Mouse (Mus musculus) gastrocnemius, postnatal 36 days (tissue): ENCODE data around the gene Scamp4. TPM values are rescaled to one million over a fixed set of nuclear protein-coding genes. Genes with fewer than 3 reads are reported as not detected.

Experiments used
- DNase-seq, 2 experiments: peaks; one replicate each; pipeline ENCODE4 v3.0.0; 2022
- intact Hi-C: fragments of 180-260 bp; cut with DNase I; formaldehyde crosslinking; loops from one replicate; pipeline ENCODE4 v1.15.1; 2025
- long read RNA-seq, 2 experiments: library from polyadenylated mRNA; stranded (forward); transcript quantifications; one replicate each; pipeline ENCODE4 v2.0.0; 2021
- total RNA-seq, 2 experiments: library from RNA; stranded (reverse); gene quantifications; 2 replicates each; pipeline ENCODE4 v1.2.3; 2021

Gene Scamp4
- total RNA-seq = 10 to 100 TPM; 14.5 to 14.8 TPM
- long read RNA-seq, experiment 1, transcript Scamp4-201 (7 exons, 1,804 nt) = major isoform, 34 of 38 reads
- long read RNA-seq, experiment 1, partial matches to known transcripts = 1 of 38 reads
- long read RNA-seq, experiment 1, other reads (novel, unspliced or antisense) = 1 of 38 reads
- long read RNA-seq, experiment 2, transcript Scamp4-201 (7 exons, 1,804 nt) = major isoform, 25 of 32 reads
- long read RNA-seq, experiment 2, partial matches to known transcripts = 3 of 32 reads
- long read RNA-seq, experiment 2, other reads (novel, unspliced or antisense) = 2 of 32 reads

DNA sequence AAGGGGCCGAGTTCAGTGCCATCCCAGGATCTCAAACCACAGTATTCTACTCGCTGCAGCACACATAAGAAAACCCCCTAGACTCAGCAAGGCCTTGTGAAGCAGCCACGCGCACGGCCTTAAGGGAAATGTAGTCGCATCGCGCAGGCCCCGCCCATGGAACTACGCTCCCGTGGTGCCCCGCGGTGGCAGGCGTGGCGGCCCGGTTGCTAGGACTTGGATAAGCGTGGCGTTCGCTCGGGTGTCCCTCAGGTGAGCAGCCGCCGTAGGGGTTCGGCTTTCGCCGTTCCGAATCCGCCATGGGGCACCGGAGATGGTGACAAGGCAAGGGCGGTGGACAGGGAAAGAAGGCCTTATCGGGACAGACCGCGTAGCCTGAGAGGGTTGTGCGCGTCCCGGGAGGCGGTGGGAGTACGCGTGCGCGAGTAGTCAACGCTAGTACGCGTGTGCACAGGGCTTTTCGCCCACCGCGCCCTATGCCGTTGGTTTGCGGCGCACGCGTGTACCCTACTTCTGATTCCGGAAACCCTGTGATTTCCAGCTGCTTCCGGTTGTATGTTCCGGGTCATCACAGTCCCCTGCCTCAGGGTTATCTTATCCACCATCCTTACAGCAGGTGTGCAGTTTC lies at the start of gene Scamp4, which contains the start of gene Adat3:
TSS of gene Scamp4 (plus strand) at position 175 of the 628 bp plus-strand sequence.
TSS of gene Adat3 (plus strand) at position 183 of the 628 bp plus-strand sequence.
- intact Hi-C loops = no loop called here
- peak; percentile 91 to 95 for DNase-seq

DNA sequence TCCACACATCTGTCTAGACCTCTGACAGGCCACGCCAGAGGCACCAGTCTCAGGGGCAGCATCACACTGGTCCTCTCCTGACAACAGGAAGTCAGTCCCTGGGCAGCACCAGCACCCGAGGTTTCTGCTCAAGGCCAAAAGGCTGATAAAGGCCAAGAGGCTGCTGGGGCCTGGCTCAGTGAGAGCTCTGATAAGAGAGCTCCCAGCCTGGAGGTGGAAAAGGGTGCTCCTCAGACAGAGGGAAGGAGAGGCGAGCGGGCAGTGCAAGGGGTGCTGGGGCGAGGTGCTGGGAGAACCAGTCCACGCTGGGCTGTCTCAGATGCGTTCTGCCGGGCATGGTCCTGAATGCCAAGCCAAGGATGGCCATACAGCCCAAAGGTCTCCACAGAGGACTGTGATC lies 49.1 kb upstream of the Scamp4 start:
- no peak for DNase-seq
- intact Hi-C loops = no loop called here

DNA sequence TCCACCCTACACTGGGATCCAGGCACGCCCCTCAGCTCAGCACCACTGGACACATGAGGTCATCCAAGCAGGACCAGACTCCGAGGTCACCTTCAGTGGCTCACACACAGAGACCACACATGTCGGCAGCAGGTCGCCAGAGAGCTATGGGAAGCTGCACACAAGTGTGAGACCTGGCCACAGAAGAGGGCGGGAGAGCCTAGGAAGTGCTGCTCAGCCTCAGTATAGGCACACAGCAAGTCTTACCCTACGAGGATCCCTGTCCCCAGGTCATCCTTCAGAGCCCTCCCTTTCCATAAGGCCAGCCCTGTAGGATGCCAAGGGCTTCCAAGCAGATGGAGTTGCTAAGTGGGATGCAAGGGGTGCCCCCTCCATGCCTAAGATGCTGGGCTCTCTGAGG lies 48.7 kb upstream of the Scamp4 start:
- intact Hi-C loops = no loop called here

DNA sequence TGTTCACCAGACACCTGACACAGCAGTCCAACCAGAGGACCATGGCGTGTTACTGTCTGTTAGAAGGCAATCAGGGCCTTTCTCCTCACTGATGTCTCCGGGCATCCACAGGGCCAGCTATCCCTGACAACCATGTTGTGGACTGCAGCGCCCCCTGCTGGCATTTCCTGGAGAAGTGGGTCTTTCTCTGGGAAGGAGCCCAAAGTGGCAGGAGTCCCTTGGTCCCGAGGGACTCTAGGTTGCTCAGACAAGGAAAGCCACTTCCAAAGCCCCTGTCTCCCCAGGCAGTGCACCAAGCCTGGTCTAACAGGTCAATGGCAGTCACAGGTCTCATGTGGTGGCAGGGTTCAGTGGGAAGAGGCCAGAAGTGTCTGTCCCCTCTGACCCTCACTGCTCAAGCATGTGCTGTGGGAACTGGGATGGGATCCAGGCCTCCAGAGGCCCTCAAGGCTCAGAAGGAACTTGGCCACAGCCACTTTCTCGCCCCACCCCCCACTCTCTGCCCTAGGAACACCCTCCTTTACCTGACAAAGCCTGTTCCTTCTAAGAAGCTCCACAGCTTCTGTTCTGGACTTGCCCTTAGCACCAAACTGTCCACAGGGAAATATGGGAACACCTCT lies 45.2 kb upstream of the Scamp4 start:
- intact Hi-C loops = no loop called here
- peak; percentile 62 to 70 for DNase-seq

More for the DNA sequence above, 48.7 kb upstream of the Scamp4 start:
- no peak for DNase-seq

DNA sequence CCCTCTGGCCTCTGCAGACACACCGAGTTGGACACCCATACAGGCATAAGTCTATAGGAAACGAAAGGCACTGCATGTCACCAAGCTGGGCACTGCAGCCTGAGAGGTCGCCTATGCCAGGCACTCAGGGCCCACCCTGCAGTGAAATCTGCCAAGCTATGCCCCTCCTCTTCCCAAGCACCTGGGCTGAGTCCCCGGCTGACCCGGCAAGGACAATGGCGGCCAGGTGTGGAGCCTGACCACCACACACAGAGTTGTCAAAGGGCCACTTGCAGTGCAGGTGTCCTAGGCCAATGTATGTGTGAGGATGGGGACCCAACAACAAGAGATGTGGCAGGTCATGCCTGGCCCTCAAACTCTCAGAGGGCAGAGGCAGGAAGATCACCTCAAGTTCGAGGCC lies 43.2 kb upstream of the Scamp4 start:
- intact Hi-C loops = no loop called here
- DNase-seq = no peak

DNA sequence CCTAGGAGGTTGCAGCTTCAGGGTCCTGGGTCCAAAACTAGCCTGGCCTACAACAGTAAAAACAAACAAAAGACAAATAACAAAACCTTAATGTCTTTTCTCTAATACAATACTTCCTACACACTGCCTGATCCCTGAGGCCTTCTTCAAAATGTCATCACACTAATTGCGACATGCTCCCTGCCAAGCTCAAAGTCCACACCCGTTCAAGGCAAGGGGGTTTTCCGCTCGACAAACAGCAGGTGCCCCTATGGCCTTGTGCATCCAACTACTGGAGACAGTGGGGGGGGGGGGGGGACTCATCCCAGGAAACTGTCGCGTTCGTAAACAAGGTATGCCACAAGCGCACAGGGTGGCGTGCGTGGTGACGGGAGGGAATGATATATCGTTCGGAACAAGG lies 42.1 kb upstream of the Scamp4 start:
- intact Hi-C loops = no loop called here
- DNase-seq = no peak

DNA sequence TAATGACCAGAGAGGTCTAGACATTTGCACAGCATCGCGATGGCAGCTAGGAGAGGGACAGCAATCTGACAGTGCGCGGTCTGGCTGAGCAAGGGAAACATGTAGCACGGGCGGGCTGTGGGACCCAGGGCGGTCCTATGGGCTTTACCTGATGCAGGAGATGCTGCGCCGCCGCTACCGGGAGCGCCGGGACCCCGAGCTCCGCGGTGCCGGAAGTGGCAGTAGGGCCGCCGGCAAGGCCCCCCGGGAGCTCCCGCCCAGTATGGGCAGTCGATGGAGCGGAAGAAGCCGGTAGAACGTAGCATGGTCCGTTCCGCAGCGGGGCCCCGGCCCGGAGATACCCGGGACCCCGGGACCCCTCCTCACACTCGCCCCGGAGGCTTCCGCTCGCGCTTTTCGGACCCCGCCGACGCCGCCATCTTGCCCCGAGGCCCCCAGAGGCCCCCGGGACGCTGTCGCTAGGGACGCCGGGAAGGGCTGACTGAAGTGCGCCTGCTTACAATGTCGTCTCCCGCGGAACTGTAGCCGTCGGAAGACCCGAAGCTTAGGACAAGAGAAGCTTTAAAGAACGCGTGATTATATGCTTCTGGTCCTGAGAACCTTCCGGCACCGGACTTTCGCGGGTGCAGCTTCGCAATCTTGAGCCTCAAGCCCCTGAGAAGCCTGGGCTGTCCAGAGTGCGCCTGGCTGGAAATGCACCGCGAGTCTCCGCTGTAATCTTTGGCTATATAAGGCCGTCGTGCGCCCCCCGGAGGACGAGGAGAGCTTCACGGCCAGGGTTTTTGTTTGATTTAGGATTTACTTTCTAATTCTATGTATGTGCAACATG lies 41.3 kb upstream of the Scamp4 start, which contains the start of gene Rexo1:
TSS of gene Rexo1 (minus strand) at position 445 of the 829 bp plus-strand sequence.
- peak; percentile 90 to 94 for DNase-seq
- intact Hi-C loops = no loop called here

DNA sequence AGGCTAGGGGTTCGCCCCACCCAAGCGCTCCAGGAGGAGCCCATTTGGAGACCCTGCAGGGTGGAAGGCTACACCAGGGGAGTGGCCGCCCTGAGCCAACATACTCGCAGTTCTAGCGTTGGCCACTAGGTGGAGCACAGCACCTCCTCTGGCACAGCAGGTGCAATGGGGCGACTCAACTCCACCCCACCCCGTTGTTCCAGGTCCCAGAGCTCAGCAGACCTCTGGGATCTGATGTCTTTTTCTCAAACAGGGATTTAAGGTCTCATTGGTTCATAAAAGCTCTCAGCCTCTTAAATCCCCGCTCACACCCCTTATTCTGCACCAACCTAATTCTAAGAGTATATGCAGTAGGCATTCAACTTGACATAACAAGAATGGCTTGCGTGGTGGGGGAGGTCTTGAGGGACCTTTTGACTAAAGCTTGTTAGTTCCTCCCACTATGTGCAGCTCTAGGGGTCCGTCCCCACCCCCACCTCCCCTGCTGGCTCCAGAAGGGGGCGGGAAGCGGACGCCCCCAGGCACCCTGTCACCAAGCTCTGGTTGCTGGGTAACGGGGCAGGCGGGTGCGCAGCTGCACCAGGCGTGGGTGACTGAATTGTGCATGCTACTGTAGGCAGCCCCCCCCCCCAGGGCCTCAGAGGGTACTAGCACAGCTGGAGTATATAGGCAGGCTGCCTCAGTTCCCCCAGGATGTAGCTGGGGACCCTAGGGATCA lies 36.1 kb upstream of the Scamp4 start:
- intact Hi-C loops = loop anchor here (5.0 kb wide), 1 partner anchor 121 kb away; no protein-coding TSS in a partner anchor
- peak; percentile 78 to 81 for DNase-seq

DNA sequence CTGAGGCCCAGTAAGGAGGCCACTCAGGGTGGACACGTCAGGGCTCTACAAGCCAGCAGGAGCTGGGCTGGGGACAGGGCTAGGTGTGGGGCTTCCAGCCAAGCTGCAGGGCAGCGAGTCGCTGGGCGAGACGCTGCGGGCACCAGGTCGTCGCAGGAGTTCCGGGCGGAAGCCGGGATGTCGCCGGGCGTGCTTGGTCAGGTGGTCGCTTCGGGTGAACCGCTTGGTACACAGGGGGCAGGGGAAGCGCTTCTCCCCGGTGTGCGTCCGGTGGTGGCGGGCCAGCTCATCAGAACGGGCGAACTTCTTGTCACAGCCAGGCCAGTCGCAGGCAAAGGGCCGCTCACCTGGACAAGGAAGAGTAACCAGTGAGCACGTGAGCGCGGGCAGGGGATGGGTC lies 33.8 kb upstream of the Scamp4 start:
- intact Hi-C loops = loop anchor here (5.0 kb wide), 1 partner anchor 118 kb away; no protein-coding TSS in a partner anchor
- DNase-seq = no peak

DNA sequence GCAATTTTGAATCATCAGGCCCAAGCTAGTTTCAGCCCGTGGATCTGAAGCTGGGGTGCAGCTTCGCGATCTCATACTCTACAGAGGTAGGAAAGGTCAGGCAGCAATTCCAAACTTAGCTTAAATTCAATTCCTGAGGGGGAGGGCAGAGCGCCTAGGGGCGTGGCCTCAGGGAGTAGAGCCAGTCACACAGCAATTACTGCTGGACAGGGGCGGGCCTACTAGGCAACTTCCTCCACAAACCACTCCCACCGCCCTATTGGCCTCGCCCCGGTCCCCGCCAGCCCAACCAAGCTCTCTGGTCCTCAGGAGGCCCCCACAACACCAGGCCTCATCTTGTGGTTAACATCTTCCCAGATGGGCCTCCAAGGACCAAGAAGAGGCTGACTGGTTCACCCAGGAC lies 33.0 kb upstream of the Scamp4 start:
- intact Hi-C loops = loop anchor here (5.0 kb wide), 1 partner anchor 118 kb away; no protein-coding TSS in a partner anchor
- peak; percentile 68 to 72 for DNase-seq

DNA sequence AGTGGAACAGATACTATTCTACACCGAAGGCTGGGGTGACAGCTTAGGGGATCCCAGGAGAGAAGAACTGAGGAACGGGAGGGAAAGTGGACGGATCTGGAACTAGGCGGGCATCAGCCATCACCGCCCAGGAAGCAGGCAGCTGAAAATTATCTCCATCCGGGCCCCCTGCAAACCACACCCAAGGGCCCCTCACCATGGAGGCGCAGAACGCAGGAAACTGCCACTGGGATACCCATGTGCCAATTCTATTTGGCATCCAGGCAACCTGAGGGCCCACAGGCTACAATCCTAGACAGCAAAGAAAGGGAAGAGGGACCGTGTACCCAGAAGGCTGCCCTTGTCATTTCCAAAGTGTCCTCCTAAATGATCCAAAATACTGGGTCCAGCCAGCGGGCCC lies 32.3 kb upstream of the Scamp4 start:
- intact Hi-C loops = no loop called here

DNA sequence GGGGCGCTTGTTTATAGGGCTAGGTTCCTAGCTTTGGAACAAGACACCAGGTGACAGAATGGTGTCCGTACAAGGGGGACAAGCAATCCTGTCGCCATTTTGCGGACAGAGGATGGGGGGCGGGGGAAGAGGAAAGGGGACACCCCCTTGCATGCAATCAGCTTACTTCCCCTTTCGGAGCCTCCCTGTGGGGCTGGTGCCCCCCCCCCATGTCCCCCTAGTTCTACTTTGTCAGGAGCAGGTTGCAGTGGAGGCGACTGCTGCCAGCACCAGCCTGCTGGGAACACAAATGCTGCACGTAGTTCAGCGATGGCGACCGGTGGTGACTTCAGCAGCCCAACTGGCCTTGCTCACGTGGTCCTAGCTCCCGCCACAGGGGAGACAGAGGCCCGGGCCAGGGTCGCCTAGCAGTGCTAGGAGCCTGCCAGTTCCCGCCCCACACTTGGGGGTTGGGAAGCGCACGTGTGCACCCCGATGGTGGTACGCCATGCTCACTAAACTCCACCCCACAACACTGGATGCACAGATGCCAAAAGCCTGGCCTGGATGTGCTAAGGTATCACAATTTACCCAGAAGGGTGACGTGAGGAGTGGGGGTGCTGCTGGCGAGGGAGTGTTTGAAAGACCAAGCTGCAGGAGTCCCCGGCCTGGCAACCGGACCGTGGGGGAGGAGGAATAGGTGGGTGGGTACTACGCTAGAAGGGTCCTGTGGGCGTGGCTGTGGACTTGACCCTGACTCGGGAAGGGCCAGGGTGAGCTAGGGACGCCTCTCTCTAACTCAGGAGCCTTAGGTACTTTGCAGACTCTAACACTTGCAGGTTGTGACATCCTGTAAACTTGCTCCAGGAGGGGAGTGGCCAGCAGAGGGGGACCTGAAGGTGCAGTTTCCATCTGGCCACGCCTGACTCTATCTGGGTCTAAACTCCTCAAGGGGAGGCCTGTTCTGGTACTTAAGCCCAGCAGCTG lies 31.5 kb upstream of the Scamp4 start:
- intact Hi-C loops = no loop called here
- DNase-seq = peak in 1 of 2 experiments; percentile 3

More for the DNA sequence above, 32.3 kb upstream of the Scamp4 start:
- peak in 1 of 2 experiments; percentile 3 for DNase-seq

DNA sequence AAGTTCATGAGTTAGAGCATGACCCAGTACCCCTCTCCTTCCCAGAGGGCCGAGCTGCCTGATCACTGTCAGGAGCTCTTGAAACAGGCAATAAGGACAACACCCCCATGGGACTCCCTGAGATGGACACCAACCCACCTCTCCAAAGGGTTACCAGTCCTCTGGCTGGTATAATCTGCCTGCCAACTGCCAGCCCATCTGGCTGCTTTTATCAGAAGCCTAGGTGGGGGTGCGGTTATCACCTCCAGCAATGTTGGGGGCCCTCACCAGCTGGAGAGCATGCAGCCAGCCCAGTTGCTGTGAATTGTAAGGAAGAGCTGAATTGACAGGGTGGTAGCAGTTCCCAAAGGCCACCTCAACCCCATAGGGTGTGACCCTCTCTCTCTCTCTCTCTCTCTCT lies 30.2 kb upstream of the Scamp4 start:
- intact Hi-C loops = no loop called here
- DNase-seq = peak in 1 of 2 experiments; percentile 1

DNA sequence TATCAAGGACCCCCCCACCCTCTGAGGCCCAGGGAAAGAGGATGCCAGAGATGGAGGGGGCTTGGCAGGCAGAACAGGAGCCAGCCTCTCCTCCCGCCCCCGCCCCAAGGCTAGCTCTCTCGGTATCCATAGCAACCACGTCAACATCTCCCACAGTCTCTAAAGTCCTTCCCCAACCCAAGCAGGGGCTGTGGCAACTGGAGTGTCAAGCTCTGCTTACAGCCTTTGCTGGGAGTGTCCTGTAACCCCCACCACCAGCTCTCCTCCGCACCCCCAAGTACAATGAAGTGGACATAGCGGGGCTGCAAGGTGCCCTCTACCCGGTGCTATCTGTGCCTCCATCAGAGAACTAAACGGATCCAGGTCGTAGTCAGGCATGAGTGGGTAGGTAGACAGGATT lies 28.7 kb upstream of the Scamp4 start:
- intact Hi-C loops = no loop called here
- no peak for DNase-seq

DNA sequence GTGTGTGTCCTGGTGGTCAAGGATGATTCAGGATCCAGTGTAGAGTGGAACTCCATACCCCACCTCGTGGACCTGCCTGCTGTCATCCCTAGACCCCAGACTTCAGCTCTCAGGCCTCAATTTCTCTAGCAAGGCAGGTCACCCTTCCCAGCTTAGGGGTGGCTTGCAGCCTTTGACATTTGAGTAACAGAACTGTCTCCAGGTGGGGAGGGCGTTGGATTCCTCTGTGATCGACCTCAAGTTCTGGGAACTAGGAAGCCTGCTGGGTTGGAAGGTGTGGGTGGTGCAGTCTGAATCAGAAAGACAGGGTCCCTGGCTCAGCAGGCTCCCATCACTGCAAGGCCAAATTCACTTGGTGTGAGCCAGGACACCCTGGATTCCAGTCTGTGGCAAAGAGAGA lies 27.8 kb upstream of the Scamp4 start:
- intact Hi-C loops = no loop called here
- DNase-seq = no peak

DNA sequence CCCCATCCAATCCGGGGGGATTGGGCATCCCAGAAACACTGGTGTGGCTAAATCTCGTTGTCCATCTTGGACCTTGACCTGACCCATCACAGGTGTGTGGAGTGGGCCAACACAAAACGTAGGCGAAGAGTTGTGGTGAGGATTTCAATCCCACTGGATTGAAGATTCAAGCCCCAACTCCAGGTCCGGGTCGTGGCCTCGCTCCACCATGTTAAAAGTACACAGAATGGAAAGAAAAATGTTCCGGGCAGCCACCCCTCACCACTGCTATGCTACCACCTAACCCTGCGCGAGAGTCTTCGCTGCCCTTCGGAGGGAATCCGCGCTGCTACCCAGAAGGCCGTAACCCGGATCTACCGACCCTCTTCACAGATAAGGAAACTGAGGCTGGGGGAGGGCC lies 26.7 kb upstream of the Scamp4 start:
- intact Hi-C loops = no loop called here
- no peak for DNase-seq

DNA sequence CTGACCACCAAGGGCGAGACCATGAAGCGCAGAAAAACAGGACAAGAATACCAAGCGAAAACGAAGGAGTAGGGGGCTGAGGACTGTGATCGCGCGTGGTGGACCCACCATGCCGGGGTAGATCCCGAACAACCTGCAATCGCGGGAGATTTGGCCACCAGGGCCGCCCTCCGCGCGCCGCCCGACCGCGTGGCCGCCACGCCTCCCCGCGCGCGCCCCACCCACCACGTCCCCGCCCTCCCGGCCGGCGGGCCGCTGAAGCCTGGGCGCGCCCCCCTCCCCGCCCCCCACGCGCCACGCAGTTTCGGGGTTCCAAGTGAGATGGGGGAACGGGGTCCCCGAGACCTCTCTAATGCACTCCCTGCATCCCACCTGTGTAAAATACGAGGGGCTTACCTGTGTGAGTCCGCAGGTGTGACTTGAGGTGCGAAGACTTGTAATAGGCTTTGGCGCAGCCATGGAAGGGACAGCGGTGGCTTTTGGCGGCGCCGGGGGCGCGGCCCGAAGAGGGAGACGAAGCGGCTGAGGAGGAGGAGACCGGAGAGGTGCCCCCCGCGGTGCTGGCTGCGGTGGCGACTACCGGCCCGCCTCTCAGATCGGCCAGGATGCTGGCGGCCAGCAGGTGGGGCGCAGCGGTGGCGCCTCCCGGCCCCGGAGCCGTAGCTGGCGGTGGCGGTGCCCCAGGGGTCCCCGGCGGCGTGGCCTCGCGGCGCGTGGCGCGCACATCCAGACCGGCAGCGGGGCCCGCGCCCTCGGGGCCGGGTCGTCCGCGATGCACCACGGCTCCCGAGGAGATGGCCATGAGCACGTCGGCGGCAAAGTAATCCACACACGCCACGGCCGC lies 26.1 kb upstream of the Scamp4 start:
- intact Hi-C loops = no loop called here
- peak; percentile 19 to 49 for DNase-seq
